Mouse (Mus musculus) hindbrain, embryonic 15.5 days (tissue): ENCODE results near the gene Platr17. TPM values are rescaled to one million over a fixed set of nuclear protein-coding genes. Genes with fewer than 3 reads are reported as not detected.

ENCODE experiments used
- ATAC-seq: fragments of 200-750 bp; cut with Nextera tagmentation; 2 replicates; pipeline ENCODE4 v1.8.0; 2017; ENCODE audit warnings: low read depth, moderate number of reproducible peaks, moderate TSS enrichment; ENCODE audit not compliant: low FRiP score
- H3K27ac ChIP-seq: fragments of 300-500 bp; sonication (generic); replicated peaks from 2 replicates; pipeline ENCODE4 v1.5.1; 2015; ENCODE audit warnings: mild to moderate bottlenecking, inconsistent platforms
- H3K27me3 ChIP-seq: fragments of 300-500 bp; sonication (generic); 2 replicates; pipeline ENCODE4 v1.6.1; 2015; ENCODE audit warnings: control low read depth, inconsistent platforms
- H3K36me3 ChIP-seq: fragments of 300-500 bp; sonication (generic); 2 replicates; pipeline ENCODE4 v1.6.1; 2015; ENCODE audit warnings: control low read depth, inconsistent platforms
- H3K4me1 ChIP-seq: fragments of 300-500 bp; sonication (generic); replicated peaks from 2 replicates; pipeline ENCODE4 v1.6.1; 2015; ENCODE audit warnings: control low read depth, inconsistent platforms
- H3K4me2 ChIP-seq: fragments of 300-500 bp; sonication (generic); 2 replicates; pipeline ENCODE4 v1.6.1; 2015; ENCODE audit warnings: moderate library complexity, mild to moderate bottlenecking, inconsistent platforms
- H3K4me3 ChIP-seq: fragments of 300-500 bp; sonication (generic); 2 replicates; pipeline ENCODE4 v1.5.1; 2015; ENCODE audit warnings: mild to moderate bottlenecking, inconsistent platforms
- H3K9ac ChIP-seq: fragments of 300-500 bp; sonication (generic); 2 replicates; pipeline ENCODE4 v1.6.1; 2015; ENCODE audit warnings: inconsistent platforms
- H3K9me3 ChIP-seq: fragments of 300-500 bp; sonication (generic); 2 replicates; pipeline ENCODE4 v1.6.1; 2016; ENCODE audit warnings: control low read depth, inconsistent platforms
- WGBS: fragments of 180-500 bp; shearing (Covaris S2); methylation state at CpG from one replicate; pipeline ENCODE4 v1.1.7; 2015; 5-methylcytosine and 5-hydroxymethylcytosine counted together
- polyA plus RNA-seq: library from polyadenylated mRNA; unstranded; fragments of >200 nt; fragmentation: Nextera tagmentation; extraction: Ambion mirVana; gene quantifications from 2 replicates; pipeline ENCODE4 v1.2.1, GENCODE M21; 2015

Gene Platr17
- polyA plus RNA-seq, 1 experiment from 2014 or later, result 0.26 TPM

DNA sequence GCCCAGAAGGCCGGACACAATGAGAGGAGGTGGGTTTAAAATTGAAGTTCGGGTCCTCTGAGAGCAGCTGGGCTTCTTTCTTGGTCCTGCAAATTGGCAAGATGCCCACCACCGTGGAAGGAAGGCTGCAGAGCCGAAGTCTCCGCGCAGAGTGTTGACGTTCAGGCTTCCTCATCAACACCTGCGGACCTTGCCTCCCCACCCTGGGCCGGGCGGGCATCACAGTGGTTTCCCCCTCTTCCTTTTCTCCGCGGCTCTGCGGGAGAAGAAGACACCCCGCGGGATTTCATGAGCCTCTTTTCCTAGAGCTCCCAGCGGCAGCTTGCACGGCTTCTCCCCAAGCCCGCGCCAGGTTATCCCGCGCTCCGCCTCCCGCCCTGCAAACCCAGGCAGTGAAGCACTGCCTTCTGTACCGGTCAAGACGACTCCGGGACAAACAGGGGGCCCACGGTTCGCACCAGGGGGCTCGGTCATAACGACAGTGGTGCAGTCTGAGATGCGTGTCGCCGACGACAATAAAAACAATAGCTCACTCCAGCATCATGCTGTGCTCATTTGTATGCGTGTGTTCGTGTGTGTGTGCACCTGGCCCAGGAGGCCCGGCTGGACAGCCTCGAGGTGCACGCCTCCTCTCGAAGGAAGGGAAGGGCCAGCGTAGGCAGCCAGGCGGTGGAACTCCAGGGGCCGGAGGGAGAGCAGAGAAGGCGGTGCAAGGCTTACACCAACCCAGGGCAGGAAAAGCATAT is 3.6 kb downstream of the Platr17 start:
- Histone ChIP-seq H3K4me2 (peak overlapping the region; percentile 93), H3K4me1 (peaks cover 29% of the 10 kb centered on the region), H3K4me3 (peak overlapping the region; percentile 72), H3K36me3 (peaks cover 20% of the 10 kb centered on the region), H3K27ac (peak overlapping the region; percentile 84), H3K27me3 (no peaks in the 10 kb centered on the region), H3K9ac (peak overlapping the region; percentile 59), H3K9me3 (no peaks in the 10 kb centered on the region)
- WGBS, result under 1% methylated on average over 41 of the region's 44 CpGs
- ATAC-seq, result peak; percentile 0; the same call in 1 of the 2 replicates

DNA sequence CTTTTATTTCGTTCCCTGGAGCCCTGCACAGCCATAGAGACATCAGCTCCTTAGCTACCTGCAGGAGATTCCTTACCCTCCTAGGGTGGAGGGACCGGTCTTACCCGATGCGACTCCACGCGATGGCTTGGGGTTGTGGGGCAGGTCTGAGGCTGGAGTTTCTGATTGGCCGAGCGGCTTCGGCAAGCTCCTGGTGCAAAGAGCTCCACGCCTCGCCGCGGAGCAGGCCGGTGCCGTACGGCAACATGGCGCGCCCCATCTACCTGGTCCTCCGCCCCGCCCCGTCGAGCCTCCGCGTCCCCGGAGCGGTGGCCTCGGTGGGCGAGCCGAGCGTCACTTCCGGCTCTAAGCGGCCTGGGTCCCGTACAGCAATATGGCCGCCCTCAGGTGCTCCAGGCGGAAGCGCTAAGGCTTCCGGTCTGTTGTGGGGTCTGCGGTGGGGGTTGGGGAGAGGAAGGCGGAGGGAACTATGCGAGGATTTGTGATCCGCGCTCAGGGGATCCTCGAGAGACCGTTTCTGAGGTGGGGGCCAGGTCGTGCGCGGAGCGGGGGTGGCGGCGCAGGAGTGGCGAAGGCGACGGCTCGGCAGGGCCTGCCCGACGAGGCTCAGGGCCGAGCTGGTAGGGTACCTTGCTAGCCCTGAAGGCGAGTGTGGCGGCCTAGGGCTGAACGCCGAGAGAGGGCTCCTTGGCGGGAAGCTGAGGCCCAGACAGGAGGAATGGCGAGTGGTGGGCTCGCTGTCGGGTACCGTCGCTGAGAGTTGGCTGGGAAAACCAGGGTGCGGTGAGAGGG is 4.3 kb downstream of the Platr17 start, which contains the start of gene Daxx:
Gene Daxx (plus strand): TSS at position 338 of the 792 bp plus-strand sequence.
- ATAC-seq, result peak; percentile 98
- H3K36me3 ChIP-seq, result peaks cover 28% of the 10 kb centered on the region
- H3K4me1 ChIP-seq, result peaks cover 29% of the 10 kb centered on the region
- H3K27me3 ChIP-seq, result no peaks in the 10 kb centered on the region
- peak within 1 kb of the TSS; percentile 81 for H3K9ac ChIP-seq
- H3K9me3 ChIP-seq, result no peaks in the 10 kb centered on the region
- under 1% methylated on average over 68 of the region's 68 CpGs for WGBS
- peak within 1 kb of the TSS; percentile 72 for H3K4me3 ChIP-seq
- H3K27ac ChIP-seq, result peak within 1 kb of the TSS; percentile 84
- H3K4me2 ChIP-seq, result peak within 1 kb of the TSS; percentile 93

DNA sequence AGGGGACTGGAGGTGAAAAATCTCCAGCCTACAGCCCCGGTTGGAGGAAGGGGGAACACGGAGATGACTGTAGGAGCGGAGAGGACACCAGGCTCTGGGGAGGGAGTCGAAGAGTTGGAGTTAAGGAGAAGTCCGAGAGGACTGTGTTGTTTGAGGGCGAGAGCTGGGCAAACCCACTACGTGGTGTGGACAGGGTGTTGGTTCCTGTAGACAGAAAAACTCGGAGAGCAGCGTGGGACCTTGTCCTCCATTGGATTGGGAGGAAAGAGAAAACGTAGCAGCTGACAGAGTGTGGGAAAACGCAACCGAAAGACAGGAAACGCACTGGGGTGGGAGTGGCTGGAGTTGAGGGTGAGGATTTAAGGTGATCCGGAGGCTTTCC is 4.9 kb downstream of the Platr17 start:
- H3K27ac ChIP-seq, result peak overlapping the region; percentile 82
- peaks cover 31% of the 10 kb centered on the region for H3K36me3 ChIP-seq
- peak overlapping the region; percentile 93 for H3K4me2 ChIP-seq
- H3K9ac ChIP-seq, result peak overlapping the region; percentile 81
- under 1% methylated on average over 14 of the region's 14 CpGs for WGBS
- no peaks in the 10 kb centered on the region for H3K27me3 ChIP-seq
- H3K4me1 ChIP-seq, result peaks cover 34% of the 10 kb centered on the region
- peak; percentile 1; the same call in 1 of the 2 replicates for ATAC-seq
- H3K4me3 ChIP-seq, result peak overlapping the region; percentile 72
- no peaks in the 10 kb centered on the region for H3K9me3 ChIP-seq

DNA sequence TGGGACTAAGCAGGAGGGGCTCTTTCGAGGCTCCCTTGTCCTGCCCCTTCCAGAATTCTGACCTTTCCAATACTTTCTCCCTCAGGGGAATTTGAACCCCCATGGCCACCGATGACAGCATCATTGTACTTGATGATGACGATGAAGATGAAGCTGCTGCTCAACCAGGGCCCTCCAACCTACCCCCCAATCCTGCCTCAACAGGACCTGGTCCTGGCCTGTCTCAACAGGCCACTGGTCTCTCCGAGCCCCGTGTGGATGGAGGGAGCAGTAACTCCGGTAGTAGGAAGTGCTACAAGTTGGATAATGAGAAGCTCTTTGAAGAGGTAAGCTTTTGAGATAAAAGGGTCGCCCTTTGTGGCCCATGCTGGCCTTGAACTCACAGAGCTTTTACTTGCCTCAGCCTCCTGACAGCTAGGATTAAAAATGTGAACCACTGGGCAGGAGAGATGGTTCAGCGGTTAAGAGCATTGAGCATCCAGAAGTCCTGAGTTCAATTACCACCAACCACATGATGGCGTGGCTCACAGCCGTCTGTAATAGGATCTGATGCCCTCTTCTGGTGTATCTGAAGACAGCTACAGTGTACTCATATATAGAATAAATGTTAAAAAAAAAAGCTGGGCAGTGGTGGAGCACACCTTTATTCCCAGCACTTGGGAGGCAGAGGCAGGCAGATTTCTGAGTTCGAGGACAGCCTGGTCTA is 5.6 kb downstream of the Platr17 start:
- peak overlapping the region; percentile 82; the same call in 1 of the 2 replicates for H3K27ac ChIP-seq
- H3K36me3 ChIP-seq, result peaks cover 31% of the 10 kb centered on the region

DNA sequence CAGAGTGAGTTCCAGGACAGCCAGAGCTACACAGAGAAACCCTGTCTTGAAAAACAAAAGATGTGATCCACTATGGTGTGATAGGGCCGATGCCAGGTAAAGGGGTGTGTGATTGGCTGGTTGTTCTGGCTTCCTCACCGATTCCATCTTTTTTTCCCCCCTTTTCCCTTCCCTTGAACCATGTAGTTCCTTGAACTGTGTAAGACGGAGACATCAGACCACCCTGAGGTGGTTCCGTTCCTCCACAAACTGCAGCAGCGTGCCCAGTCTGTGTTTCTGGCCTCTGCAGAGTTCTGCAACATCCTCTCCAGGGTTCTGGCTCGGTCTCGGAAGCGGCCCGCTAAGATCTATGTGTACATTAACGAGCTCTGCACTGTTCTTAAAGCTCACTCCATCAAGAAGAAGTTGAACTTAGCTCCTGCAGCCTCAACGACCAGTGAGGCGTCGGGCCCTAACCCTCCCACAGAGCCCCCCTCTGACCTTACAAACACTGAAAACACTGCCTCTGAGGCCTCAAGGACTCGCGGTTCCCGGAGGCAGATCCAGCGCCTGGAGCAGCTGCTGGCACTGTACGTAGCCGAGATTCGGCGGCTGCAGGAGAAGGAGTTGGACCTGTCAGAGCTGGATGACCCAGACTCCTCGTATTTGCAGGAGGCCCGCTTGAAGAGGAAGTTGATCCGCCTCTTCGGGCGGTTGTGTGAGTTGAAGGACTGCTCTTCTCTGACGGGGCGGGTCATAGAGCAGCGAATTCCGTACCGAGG is 6.3 kb downstream of the Platr17 start:
- no peaks in the 10 kb centered on the region for H3K9me3 ChIP-seq
- H3K4me1 ChIP-seq, result peaks cover 42% of the 10 kb centered on the region
- ATAC-seq, result no peak
- no peak overlapping the region for H3K9ac ChIP-seq
- WGBS, result 90% methylated on average over 31 of the region's 31 CpGs
- peaks cover 31% of the 10 kb centered on the region for H3K36me3 ChIP-seq
- no peaks in the 10 kb centered on the region for H3K27me3 ChIP-seq
- 0 out of 2 replicates have a peak overlapping the region, but pooled peaks have one; percentile 93 for H3K4me2 ChIP-seq
- H3K4me3 ChIP-seq, result no peak overlapping the region
- H3K27ac ChIP-seq, result no peak overlapping the region

More for the DNA sequence above, 5.6 kb downstream of the Platr17 start:
- ATAC-seq, result no peak
- Histone ChIP-seq H3K4me1 (peaks cover 41% of the 10 kb centered on the region), H3K9me3 (no peaks in the 10 kb centered on the region), H3K27me3 (no peaks in the 10 kb centered on the region), H3K9ac (peak overlapping the region; percentile 81), H3K4me3 (peak overlapping the region; percentile 72), H3K4me2 (peak overlapping the region; percentile 93)
- WGBS, result 50% methylated on average over 11 of the region's 11 CpGs

DNA sequence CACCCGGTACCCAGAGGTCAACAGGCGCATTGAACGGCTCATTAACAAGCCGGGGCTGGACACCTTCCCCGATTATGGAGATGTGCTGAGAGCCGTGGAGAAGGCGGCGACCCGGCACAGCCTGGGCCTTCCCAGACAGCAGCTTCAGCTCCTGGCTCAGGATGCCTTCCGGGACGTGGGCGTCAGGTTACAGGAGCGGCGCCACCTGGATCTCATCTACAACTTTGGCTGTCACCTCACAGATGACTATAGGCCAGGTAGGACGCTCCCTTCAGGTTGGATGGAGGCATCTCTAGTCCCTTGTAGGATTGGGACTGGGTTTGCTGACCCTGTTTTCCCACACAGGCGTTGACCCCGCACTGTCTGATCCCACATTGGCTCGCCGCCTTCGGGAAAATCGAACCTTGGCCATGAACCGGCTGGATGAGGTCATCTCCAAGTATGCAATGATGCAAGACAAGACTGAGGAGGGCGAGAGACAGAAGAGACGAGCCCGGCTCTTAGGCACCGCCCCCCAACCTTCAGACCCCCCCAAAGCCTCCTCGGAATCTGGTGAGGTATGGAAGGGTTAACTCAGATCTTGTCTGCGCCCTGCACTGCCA is 7.0 kb downstream of the Platr17 start:
- peaks cover 31% of the 10 kb centered on the region for H3K36me3 ChIP-seq
- H3K4me3 ChIP-seq, result no peak overlapping the region
- no peak overlapping the region for H3K9ac ChIP-seq
- H3K27me3 ChIP-seq, result no peaks in the 10 kb centered on the region
- peaks cover 48% of the 10 kb centered on the region for H3K4me1 ChIP-seq
- no peak overlapping the region for H3K4me2 ChIP-seq
- ATAC-seq, result no peak
- no peak overlapping the region for H3K27ac ChIP-seq
- no peaks in the 10 kb centered on the region for H3K9me3 ChIP-seq
- WGBS, result 90% methylated on average over 28 of the region's 28 CpGs

DNA sequence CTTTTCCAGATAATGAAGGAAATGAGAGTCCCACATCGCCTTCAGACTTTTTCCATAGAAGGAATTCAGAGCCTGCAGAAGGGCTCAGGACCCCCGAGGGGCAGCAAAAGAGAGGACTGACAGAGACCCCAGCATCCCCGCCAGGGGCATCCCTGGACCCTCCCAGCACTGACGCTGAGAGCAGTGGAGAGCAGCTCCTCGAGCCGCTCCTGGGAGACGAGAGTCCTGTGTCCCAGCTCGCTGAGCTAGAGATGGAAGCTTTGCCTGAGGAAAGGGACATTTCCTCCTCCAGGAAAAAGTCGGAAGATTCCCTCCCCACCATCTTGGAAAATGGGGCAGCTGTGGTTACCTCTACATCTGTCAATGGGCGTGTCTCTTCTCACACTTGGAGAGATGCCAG is 8.3 kb downstream of the Platr17 start:
- H3K9ac ChIP-seq, result no peak overlapping the region
- H3K4me3 ChIP-seq, result no peak overlapping the region
- peaks cover 45% of the 10 kb centered on the region for H3K4me1 ChIP-seq
- peaks cover 31% of the 10 kb centered on the region for H3K36me3 ChIP-seq
- no peak for ATAC-seq
- no peak overlapping the region for H3K4me2 ChIP-seq
- WGBS, result 89% methylated on average over 10 of the region's 10 CpGs
- no peaks in the 10 kb centered on the region; the same call in 1 of the 2 replicates for H3K27me3 ChIP-seq
- H3K27ac ChIP-seq, result no peak overlapping the region
- H3K9me3 ChIP-seq, result no peaks in the 10 kb centered on the region

DNA sequence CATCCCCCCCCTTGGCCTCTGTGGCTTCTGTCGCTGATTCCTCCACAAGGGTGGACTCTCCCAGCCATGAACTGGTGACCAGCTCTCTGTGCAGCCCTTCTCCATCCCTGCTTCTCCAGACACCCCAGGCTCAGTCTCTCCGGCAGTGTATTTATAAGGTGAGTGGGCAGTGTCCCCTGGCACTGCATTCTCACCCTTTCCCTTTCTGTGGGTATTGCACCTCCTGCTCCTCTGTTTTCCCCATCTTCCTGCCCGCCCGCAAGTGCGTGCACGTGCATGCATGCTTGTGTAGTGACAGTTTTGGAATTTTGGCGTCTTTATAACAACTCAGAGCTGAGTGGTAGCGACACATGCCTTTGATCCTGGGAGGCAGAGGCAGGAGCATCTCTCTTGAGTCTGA is 9.0 kb downstream of the Platr17 start:
- Histone ChIP-seq H3K4me3 (no peak overlapping the region), H3K4me1 (peaks cover 45% of the 10 kb centered on the region), H3K27ac (no peak overlapping the region), H3K36me3 (peaks cover 33% of the 10 kb centered on the region), H3K9me3 (no peaks in the 10 kb centered on the region), H3K27me3 (no peaks in the 10 kb centered on the region; the same call in 1 of the 2 replicates), H3K9ac (no peak overlapping the region), H3K4me2 (no peak overlapping the region)
- no peak for ATAC-seq
- 96% methylated on average over 8 of the region's 8 CpGs for WGBS

DNA sequence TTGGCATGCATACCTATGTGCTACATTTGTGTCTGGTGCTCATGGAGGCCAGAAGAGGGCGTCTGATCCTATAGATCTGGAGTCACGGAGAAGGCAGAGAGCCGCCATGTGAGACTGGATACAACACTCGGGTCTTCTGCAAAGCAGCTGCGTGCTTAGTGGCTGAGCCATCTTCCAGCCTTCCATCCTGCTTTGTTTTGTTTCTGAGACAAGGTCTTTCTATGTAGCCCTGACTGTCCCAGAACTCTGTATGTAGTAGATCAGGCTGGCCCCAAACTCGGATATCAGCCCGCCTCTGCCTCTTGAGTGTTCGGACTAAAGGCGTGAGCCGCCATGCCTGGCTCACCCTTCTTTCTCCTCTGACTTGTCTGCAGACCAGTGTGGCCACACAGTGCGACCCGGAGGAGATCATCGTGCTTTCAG is 10.0 kb downstream of the Platr17 start:
- no peak for ATAC-seq
- H3K4me1 ChIP-seq, result peaks cover 51% of the 10 kb centered on the region
- no peaks in the 10 kb centered on the region; the same call in 1 of the 2 replicates for H3K27me3 ChIP-seq
- H3K9me3 ChIP-seq, result no peaks in the 10 kb centered on the region
- 0 out of 2 replicates have a peak overlapping the region, but pooled peaks have one; percentile 57 for H3K4me3 ChIP-seq
- WGBS, result 68% methylated on average over 13 of the region's 13 CpGs
- H3K9ac ChIP-seq, result no peak overlapping the region
- peaks cover 33% of the 10 kb centered on the region for H3K36me3 ChIP-seq
- peak overlapping the region; percentile 78 for H3K4me2 ChIP-seq
- no peak overlapping the region; the same call in 1 of the 2 replicates for H3K27ac ChIP-seq

DNA sequence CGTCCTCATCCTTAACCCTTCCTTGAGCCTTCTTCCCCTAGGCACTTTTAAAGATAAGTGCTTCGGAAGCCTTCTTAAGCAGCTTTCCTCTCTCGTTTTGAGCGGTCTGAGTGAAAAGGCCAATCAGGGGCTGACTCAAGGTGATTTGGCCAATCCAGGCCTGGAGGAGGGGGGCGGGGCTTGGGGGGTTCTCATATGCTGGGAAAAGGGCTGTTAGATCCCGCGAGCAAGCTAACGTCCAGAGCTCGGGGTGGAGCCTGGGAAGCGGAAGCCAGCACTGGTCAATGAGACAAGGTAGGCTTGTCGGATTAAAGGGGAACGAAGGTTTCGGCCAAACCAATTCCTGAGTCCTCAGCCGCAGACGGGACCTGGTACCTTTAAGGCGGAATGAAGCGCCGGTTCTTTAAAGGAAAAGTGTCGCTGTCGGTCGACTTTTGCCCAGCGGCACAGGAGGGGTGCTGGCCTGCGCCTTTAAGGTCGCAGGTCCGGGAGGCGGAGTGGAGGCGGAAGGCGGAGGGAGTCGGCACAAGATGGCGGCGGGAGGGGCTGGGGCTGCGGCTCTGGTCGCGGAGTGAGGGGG is 10.8 kb downstream of the Platr17 start, which contains the start of the genes Tapbp and Zbtb22:
Gene Tapbp (plus strand): TSS at position 229 of the 580 bp plus-strand sequence.
Gene Zbtb22 (plus strand): TSS at position 234 of the 580 bp plus-strand sequence.
- peak within 1 kb of the TSS; percentile 78 for H3K4me2 ChIP-seq
- H3K4me3 ChIP-seq, result peak within 1 kb of the TSS; percentile 57
- WGBS, result under 1% methylated on average over 31 of the region's 34 CpGs
- no peaks in the 10 kb centered on the region; the same call in 1 of the 2 replicates for H3K27me3 ChIP-seq
- ATAC-seq, result peak; percentile 93
- no peaks in the 10 kb centered on the region for H3K9me3 ChIP-seq
- peaks cover 51% of the 10 kb centered on the region for H3K4me1 ChIP-seq
- peaks cover 33% of the 10 kb centered on the region for H3K36me3 ChIP-seq
- H3K27ac ChIP-seq, result peak within 1 kb of the TSS; percentile 84
- H3K9ac ChIP-seq, result peak within 1 kb of the TSS; percentile 52
